Mouse (Mus musculus): ENCODE measurements around the gene Rtn4rl2.
"Not testable (repeated sequence)": the region's sequence is repeated elsewhere in the genome, so short reads cannot be mapped to it uniquely, and the experiment has no call there.

The Rtn4rl2 gene

GRCm38 (mm10) chr2:84886234-84886731 lies at the start of gene Rtn4rl2:
Gene Rtn4rl2 (minus strand): TSS chr2:84886710.
- no peak for DNase-seq (ENCODE audit: low spot score in 2 of 2)

DNA sequence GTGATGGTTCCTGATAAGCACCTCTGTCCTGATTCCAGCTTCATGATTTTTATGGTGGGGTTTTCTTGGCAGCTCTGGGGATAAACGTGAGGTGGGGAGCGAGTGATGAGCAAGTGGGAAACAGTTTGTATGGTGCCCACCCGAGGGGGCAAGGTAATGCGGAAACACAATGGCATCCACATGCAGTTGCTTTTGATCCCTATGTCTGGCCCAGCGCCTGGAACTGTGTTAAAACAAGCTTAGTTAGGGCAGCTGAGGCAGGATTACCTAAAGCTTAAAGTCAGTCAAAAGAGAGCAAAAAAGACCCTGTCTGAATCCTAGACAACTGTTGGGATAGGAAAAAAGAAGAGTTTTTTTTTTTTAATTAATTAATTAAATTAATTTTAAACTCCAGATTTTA lies 48.6 kb upstream of the Rtn4rl2 start:
- DNase-seq (ENCODE audit: low spot score in 2 of 2) = no peak

GRCm38 (mm10) chr2:84934649-84935007 lies 48.1 kb upstream of the Rtn4rl2 start:
- no peak for DNase-seq (ENCODE audit: low spot score in 2 of 2)

GRCm38 (mm10) chr2:84933992-84934648 lies 47.6 kb upstream of the Rtn4rl2 start:
- DNase-seq (ENCODE audit: low spot score in 2 of 2) = no peak

DNA sequence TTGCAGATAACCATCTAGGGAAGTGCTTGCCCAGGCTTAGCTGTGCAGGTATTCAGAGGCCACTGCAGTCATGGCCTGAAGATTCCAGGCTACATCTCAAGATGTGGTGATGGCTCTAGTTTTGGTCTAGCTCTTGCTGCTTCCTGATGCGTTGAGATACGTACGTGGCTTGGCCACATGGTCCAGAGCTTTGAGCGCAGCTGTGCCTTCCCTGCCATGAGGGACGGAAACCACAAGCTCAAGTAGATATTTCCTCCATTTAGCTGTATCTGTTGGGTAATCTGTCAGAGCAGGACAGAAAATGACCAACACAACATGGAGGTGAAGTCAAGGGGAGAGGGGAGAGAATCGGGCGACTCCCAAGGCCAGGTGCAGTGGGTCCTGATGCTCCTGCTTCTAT lies 43.7 kb upstream of the Rtn4rl2 start:
- DNase-seq (ENCODE audit: low spot score in 2 of 2) = no peak

DNA sequence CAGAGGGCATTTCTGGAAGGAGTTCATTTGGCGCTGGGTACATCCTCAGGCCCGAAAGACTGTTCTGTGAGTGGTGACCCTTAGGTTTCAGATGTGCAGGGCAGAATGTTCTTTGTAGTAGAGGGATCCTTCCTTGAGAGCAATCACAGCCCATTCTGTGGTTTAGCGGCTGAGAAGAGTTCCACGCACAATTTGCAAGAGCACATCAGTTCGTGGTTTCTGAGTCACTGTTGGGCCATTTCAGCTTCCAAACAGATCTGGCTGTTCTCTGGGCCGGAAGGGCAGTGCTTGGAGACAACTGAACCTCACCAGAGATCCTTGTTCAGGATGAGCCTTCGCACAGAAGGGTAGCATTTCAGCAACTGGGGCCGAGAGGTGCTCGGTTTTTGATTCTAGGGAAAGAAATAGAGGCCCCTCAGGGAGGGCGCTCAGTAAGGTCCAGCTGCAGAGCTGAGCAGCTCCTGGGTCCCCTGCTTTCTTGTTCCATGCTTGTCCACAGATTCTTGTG lies 33.1 kb upstream of the Rtn4rl2 start:
- DNase-seq (ENCODE audit: low spot score in 2 of 2) = no peak

DNA sequence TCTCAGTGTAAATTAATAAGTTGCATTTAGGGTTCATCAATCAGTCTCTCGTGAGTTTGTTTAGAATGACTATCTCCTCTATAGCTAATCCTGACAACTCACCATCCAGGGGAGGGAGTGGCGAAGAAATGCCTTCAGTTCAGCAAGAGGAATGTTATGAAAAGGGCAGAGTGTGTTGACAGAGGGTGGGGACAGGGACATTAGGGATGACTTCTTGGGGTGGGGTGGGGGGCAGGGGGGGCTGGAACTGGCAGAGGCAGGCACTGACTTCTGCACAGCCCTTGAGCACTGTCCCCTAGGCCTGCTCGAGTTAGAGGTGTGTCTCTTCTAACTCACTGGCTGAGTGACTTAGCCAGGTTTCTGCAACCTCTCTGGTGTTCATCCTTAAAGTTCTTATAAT lies 31.7 kb upstream of the Rtn4rl2 start:
- DNase-seq (ENCODE audit: low spot score in 2 of 2) = no peak

GRCm38 (mm10) chr2:84916548-84917320 lies 30.2 kb upstream of the Rtn4rl2 start:
- DNase-seq (ENCODE audit: low spot score in 2 of 2) = no peak

DNA sequence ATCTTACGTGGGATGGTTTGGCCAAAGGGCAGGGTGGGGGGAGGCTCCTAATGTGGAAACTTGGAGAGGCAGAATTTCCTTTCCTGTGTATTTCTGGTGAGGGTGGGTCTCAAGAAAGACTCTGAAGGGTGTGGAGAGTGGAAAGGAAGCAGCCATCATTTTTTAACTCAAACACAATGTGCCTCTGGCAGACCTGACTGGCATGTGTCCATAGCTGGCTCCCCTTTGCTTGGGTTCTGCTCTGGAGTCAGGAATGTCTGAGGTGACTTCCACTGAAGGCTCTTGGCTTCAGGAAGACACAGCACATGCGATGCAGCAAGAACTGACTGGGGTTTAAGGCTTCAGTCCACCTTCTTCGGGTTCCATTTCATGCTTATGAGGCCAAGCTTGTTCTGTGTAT lies 28.8 kb upstream of the Rtn4rl2 start:
- DNase-seq (ENCODE audit: low spot score in 2 of 2) = no peak

GRCm38 (mm10) chr2:84913881-84914280 lies 27.4 kb upstream of the Rtn4rl2 start:
- no peak for DNase-seq (ENCODE audit: low spot score in 2 of 2)

- no peak for DNase-seq (ENCODE audit: low spot score in 2 of 2)
These were observed 26.2 kb upstream of the Rtn4rl2 start for GRCm38 (mm10) chr2:84912722-84913121.

DNA sequence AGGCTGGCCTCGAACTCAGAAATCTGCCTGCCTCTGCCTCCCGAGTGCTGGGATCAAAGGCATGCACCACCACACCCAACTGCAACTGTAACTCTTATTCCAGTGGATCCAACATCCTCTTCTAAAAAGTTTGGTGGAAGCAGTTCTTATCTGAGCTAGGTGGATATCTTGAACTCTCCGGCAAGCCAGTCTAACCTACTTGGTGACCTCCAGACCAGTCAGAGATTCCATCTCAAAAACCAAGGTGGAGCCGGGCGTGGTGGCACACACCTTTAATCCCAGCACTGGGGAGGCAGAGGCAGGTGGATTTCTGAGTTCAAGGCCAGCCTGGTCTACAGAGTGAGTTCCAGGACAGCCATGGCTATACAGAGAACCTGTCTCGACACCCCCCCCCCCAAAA lies 10.2 kb upstream of the Rtn4rl2 start:
- not testable (repeated sequence) for DNase-seq (ENCODE audit: low spot score in 2 of 2)

DNA sequence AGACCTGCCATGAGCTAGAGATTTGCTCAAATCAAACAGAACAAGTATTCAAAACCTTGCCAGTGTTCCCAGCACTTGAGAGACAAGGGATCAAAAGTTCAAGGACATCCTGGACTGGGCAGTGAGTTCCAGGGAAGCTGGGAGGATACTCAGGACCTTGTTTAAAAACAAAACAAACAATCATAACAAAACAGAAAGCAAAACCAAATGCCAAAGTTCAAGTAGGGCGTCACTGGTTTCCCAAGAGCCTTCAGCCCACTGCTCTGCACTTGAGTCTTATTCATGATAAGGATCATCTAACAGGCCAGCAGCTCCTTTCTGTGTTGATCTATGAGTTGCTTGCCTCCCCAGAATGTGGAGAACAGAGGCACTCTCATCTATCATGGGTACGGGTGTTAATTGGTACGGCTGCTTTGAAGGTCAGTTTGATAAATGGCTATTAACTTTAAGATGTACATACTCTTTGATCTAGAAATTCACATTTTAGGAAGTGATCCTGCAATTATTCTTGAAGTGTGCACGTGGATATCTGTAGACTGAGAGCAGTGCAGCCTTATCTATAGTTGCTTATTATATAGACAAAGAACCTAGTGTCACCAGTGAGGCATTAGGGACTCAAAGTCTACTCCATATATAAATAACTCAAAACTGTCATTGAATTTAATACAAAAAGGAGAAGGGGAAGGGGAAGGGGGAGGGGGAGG lies 9.1 kb upstream of the Rtn4rl2 start:
- DNase-seq (ENCODE audit: low spot score in 2 of 2) = no peak

GRCm38 (mm10) chr2:84893359-84893758 lies 6.8 kb upstream of the Rtn4rl2 start:
- DNase-seq (ENCODE audit: low spot score in 2 of 2) = no peak

GRCm38 (mm10) chr2:84890045-84890340 lies 3.5 kb upstream of the Rtn4rl2 start:
- DNase-seq (ENCODE audit: low spot score in 2 of 2) = peak; percentile 56 to 73

- DNase-seq (ENCODE audit: low spot score in 2 of 2) = no peak
These were observed 3.0 kb upstream of the Rtn4rl2 start for GRCm38 (mm10) chr2:84889316-84890044.

DNA sequence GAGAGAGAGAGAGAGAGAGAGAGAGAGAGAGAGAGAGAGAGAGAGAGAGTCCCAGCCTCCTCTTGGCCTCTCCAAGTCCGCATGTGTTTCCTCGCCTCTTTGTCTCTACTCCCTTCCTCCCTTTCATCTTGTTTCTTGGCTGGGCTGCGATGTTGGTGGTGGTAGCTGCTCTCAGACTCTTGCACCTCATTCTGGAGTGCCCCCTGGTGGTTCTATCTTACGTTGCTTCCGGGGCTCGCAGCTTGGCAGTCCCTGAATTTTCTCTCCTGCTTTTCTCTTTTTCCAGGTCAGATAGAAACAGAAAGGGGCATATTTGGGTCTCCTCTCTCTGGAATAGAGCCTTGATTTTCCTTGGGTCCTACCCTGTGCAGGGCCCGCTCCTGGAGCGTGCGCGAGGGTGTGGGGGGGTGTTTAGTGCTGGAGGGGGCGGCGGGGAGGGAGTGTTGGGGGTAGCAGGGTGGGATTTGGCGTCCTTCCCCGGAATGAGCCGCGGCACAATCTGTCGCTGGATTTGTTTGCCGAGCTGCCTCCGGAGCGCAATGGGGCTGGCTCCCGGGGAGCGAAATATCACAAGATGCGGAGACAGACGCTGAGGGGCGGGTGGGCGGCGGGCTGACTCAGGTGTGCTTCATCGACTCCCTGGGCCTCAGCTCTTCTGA lies 2.3 kb upstream of the Rtn4rl2 start:
- DNase-seq (ENCODE audit: low spot score in 2 of 2) = peak; percentile 50 to 67

DNA sequence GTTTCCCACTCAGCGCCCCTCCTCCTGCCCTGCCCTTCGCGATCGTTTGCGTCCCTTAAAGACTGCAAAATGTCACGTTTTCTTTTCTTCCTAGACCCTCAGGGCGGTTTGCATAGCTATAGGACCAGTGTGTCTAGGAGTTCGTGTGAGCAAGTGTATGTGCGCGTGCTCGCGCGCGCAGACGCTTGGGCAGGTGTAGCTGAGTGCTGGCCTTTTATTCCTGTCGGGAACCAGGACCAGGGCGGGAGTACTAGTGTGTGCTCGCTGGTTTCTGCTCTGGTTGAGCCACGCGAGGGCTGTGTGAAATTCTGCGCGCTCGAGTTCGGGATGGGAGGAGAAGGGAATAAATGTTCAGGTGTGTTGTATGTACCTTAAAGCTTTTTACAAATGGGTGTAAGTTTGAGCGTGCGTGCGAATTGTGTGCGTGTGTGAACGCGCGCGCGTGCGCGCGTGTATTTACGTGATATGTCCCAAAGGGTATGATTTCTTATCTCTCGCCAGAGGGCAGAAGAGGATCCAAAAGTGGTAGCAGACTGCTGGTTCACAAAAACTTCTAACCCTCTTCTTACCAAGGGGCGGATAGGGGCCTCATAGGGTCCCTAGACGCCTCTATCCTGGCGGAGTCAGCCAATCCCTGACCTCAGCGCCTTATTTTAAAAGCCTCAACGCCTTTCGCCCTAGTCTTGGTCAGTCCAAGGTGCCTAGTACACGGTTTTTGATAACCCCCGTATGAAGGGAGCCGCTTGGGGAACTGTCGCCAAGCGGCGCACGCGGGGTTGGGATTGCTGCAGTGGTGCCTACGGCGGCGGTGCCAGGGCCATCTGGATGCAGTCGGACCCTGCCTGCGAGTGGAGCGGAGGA lies 1.1 kb upstream of the Rtn4rl2 start:
- peak; percentile 6 to 43 for DNase-seq (ENCODE audit: low spot score in 2 of 2)

DNA sequence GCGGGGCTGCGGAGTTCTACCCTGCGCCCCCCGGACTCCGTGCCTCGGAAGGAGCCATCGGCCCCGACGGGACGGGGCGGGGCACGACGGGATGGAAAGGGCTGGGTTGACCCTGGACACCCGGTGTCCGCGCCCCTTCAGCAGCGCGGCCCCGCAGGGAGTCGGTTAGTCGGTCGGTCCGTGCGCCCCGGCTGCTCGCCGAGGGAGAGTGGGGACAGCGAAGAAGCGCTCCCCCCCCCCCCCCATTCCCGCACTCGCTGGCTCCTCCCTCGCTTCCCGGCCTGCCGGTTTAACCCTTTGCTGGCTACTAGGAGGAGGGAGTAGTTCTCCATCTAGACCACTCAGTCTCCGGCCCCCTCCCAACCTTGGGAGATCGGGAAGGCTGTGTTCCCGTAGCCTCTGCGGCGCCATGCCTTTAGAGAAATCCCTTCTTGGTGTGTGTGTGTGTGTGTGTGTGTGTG lies 341 bp upstream of the Rtn4rl2 start:
- no peak for DNase-seq (ENCODE audit: low spot score in 2 of 2)

Data from natural killer cell, adult 2 months (primary cell).